Mouse (Mus musculus) megakaryocyte progenitor cell, adult 5-6 weeks (primary cell): ENCODE measurements around the gene Uhrf2. TPM values are rescaled to one million over a fixed set of nuclear protein-coding genes. Genes with fewer than 3 reads are reported as not detected.
A peak's percentile ranks its signal among the peaks of the same experiment; 100 is the strongest.

Experiments
- ATAC-seq: replicated peaks from 2 replicates; pipeline ENCODE4 v1.8.0; 2016; ENCODE audit warnings: mild to moderate bottlenecking, moderate TSS enrichment, inconsistent platforms; ENCODE audit not compliant: poor library complexity
- total RNA-seq, 2 experiments: library from RNA; stranded (forward) in 1 of 2; stranded (reverse) in 1 of 2; fragments of 157-497, 149-512 nt in 1 of 2; fragments of 200-1000 nt in 1 of 2; gene quantifications; 2 replicates each; pipeline versions ENCODE4 v1.2.3 to v1.2.4; 2015 to 2017

Gene Uhrf2
- total RNA-seq, 2 experiments from 2014 or later: 58.5 to 91.4 TPM

- ATAC-seq: no peak
Measured at GRCm38 (mm10) chr19:30118344-30119312, 88.3 kb downstream of the Uhrf2 start.

DNA sequence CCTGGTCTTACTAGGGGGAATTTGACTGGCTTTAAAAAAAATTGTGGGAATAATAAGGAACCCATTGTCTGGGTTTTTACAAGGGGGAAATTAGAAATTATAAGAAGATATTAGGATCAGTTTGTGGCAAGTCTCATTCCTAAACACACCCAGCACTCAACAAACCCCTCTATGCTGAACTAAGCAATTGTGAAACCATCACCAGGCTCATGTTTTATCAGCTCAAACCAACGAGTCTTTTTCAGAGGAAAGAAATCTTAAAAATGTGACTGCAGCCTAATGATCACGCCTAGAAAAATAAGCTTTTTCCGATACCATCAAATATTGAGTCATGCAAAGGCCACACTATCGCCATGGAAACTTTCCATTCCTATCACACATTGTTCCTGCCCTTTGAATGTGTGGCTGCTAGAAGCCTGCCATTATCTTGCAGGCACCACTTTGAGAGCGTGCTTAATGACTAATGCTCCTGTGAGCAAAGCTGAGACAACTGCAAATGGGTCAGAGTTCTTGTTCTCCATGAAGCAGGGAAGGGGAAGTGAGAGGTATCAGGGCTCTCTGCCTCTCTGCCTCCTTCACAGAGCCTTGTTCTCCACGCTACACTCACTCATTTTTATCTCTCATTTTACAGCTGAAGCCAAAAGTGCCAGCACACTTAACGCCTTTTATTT lies 94.8 kb downstream of the Uhrf2 start:
- ATAC-seq: no peak

DNA sequence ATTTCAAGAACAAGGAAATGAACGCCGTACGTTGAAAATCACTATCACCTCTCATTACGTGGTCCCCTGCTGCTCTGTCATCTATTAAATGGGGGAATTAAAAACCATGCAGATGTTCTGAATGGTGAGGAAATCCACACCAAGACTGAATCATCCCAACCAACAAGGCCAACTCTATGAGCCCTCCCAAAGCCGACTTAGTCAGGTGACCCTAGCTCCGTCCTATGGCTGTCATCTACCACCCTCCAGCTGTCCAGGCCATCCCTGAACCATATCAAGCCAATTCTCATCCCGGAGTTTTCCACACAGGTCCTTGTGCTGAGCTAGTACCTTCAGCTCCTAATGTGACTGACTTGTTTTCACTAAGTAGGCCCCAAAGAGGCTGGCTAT lies 95.4 kb downstream of the Uhrf2 start:
- no peak for ATAC-seq

GRCm38 (mm10) chr19:30128177-30128576 lies 97.9 kb downstream of the Uhrf2 start:
- peak; percentile 77 for ATAC-seq

- ATAC-seq: no peak
Measured at GRCm38 (mm10) chr19:30136308-30136707, 106.0 kb downstream of the Uhrf2 start.

Other genes starting within 250 kb of the Uhrf2 start
- gene 9930021J03Rik, start 224.5 kb upstream of the Uhrf2 start, total RNA-seq (2015): 34.2 and 45.2 TPM in 2 replicates
- gene 9930021J03Rik, start 224.5 kb upstream of the Uhrf2 start, total RNA-seq (2017): 12.2 and 13.1 TPM in 2 replicates
- 10.9 and 11.7 TPM in 2 replicates for gene Ranbp6, start 217.5 kb upstream of the Uhrf2 start, total RNA-seq (2015)
- 18.8 and 23.4 TPM in 2 replicates for gene Ranbp6, start 217.5 kb upstream of the Uhrf2 start, total RNA-seq (2017)
- not detected in 2 replicates for gene Il33, start 105.4 kb upstream of the Uhrf2 start, total RNA-seq (2015)
- not detected in 2 replicates for gene Il33, start 105.4 kb upstream of the Uhrf2 start, total RNA-seq (2017)
- not detected in 2 replicates for gene Trpd52l3, start 26.7 kb upstream of the Uhrf2 start, total RNA-seq (2015)
- gene Trpd52l3, start 26.7 kb upstream of the Uhrf2 start, total RNA-seq (2017): not detected in 2 replicates
- not detected in 2 replicates for gene Gldc, start 144.9 kb downstream of the Uhrf2 start, total RNA-seq (2015)
- not detected in 2 replicates for gene Gldc, start 144.9 kb downstream of the Uhrf2 start, total RNA-seq (2017)
- not detected in 2 replicates for gene Mbl2, start 202.4 kb downstream of the Uhrf2 start, total RNA-seq (2015)
- not detected in 2 replicates for gene Mbl2, start 202.4 kb downstream of the Uhrf2 start, total RNA-seq (2017)